Mouse (Mus musculus): ENCODE results near the gene Ss18l1.

Gene Ss18l1

DNA sequence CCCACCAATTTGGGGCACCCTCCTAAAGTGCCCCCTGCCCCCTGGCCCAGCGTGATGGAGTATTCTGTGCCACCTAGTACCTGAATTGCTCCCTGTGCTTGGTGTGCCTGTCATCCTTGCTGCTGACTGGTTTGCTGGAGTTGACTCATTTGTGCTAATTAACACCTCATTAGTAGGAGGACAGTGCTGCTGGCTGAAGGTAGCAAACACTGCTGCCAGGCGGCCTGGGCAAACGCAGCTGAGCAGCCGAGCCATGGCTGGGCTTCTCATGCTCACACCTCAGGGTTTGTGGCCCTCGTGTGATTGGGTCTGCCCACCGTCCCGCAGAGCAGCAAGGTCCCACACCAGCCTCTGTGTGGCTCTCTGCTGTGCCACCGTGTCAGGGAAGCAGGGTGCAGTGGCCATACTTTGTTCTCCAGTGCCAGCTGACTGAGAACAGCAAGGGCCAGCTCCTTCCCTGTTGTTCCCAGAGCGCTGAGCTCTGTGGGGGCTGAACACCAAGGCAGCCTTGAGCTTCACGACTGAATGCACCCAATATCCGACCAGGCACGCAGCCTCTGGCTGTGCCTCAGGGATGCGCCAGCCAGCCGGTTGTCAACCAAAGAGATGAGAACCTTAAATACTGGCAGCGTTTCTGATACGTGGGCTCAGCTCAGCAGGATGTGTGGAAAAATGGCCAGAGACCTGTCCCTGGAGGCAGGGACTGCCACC, 43.8 kb downstream of the Ss18l1 start:
- no peak for DNase-seq (ENCODE audit: low spot score)

- no peak for DNase-seq (ENCODE audit: low spot score)
These were observed 44.3 kb downstream of the Ss18l1 start for GRCm38 (mm10) chr2:180086637-180087027.

- DNase-seq (ENCODE audit: low spot score) = no peak
These were observed 45.2 kb downstream of the Ss18l1 start for GRCm38 (mm10) chr2:180087472-180087871.

GRCm38 (mm10) chr2:180090285-180090684, 48.0 kb downstream of the Ss18l1 start:
- no peak for DNase-seq (ENCODE audit: low spot score)

DNA sequence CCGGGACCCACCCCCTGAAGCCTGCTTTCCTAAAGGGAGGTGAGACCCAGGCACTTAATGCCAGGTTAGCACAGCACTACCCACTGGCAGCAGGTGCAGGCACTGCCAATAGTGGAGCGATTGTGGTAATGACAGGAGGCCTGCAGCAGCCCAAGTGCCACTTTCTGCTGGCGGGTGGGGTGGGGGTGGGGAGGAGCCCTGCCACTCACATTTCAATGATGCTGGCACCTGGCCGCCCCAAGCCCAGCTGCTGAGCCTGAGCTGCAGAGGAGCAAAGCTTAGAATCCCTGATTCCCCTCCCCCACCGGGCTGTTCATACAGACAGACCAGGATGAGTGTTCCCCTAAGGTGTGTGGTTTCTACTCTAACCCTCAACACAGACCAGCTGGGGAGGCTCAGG, 53.4 kb downstream of the Ss18l1 start:
- no peak for DNase-seq (ENCODE audit: low spot score)

GRCm38 (mm10) chr2:180097585-180097984, 55.3 kb downstream of the Ss18l1 start:
- no peak for DNase-seq (ENCODE audit: low spot score)

GRCm38 (mm10) chr2:180098167-180098566, 55.9 kb downstream of the Ss18l1 start:
- no peak for DNase-seq (ENCODE audit: low spot score)

GRCm38 (mm10) chr2:180099529-180099928, 57.2 kb downstream of the Ss18l1 start:
- no peak for DNase-seq (ENCODE audit: low spot score)

- DNase-seq (ENCODE audit: low spot score) = no peak
These were observed 61.1 kb downstream of the Ss18l1 start for GRCm38 (mm10) chr2:180103151-180103977.

GRCm38 (mm10) chr2:180103978-180104658, 61.8 kb downstream of the Ss18l1 start, which contains the start of gene Hrh3:
TSS of gene Hrh3 (minus strand) at chr2:180104488.
- no peak for DNase-seq (ENCODE audit: low spot score)

GRCm38 (mm10) chr2:180104659-180105377, 62.5 kb downstream of the Ss18l1 start:
- DNase-seq (ENCODE audit: low spot score) = no peak

GRCm38 (mm10) chr2:180105441-180106190, 63.3 kb downstream of the Ss18l1 start:
- no peak for DNase-seq (ENCODE audit: low spot score)

DNA sequence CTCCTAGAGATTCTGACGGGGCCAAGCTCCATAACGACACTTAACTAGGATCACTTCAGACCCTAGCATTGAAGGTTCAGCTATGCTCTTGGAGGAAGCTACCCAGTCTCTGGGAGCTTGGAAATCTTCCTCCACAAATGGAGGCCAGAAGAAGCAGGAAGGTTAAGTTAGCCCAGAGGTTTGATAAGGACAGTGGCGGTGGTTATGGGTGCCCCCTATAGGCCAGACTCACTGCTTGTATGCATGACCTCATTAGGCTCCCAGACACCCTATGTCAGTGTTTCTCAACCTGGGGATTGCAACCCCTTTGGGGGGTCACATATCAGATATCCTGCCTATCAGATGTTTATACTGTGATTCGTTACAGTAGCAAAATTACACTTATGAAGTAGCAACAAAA, 64.8 kb downstream of the Ss18l1 start:
- DNase-seq (ENCODE audit: low spot score) = no peak

DNA sequence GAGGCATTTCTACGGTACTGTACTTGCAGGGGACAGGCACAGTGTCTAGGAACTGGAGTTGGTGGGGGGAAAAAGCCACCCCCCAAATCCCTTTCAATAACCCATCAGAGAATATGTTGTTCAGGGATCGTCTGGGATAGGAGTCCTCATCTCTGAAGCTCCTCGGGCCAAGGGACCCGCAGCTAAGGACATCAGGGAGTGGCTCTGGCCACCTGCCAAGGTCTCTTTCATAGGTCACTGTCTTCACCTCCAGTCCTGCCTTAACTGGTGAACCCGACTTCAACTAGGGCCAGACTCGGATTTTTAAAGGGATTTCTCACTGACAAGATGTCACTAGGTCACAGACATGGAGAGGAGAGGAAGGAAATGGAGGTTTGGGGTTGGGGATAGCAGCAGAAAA, 66.0 kb downstream of the Ss18l1 start:
- no peak for DNase-seq (ENCODE audit: low spot score)

DNA sequence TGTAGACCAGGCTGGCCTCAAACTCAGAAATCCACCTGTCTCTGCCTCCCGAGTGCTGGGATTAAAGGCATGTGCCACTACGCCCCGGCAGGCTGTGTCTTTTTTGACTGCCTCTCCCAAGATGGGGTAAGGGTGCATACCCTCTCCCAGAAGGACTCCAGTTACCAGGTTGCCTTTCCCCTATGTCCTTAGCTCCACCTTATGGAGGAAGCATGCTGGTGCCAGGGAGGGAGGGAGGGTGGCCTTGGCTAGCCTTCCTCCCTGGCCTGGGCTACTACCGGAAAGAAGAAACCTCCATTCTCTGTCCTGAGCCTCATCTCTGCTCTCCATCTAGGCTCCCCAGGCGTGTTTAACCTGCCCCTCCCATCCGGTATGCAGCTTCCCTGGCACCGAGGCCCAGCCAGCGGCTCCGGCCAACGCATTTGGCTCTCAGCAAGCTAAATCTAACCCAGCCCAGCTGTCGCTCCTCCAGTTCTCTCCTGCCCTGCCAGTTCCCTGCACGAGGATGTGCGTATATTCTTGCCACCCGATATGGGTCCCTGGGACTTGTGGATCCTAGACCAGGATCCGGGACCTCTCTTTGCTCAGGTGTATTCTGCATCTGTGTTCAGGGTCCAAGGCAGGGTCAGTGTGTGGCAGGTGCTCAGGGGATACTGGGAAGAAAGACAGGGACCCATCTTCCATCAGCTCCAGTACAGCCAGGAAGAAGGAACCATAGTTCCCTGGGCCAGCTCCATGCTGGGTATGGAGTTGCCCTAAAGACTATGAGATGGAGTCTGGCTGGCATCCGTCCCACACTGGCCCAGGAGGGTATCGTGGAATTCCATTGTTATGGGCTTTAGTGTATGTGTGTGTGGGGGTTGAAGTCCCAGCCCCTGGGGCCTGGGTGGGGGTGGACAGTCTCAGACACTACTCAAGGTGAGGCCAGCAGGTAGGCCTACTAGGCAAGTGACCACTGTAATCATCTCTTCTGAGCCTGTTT, 71.9 kb downstream of the Ss18l1 start:
- DNase-seq (ENCODE audit: low spot score) = no peak

DNA sequence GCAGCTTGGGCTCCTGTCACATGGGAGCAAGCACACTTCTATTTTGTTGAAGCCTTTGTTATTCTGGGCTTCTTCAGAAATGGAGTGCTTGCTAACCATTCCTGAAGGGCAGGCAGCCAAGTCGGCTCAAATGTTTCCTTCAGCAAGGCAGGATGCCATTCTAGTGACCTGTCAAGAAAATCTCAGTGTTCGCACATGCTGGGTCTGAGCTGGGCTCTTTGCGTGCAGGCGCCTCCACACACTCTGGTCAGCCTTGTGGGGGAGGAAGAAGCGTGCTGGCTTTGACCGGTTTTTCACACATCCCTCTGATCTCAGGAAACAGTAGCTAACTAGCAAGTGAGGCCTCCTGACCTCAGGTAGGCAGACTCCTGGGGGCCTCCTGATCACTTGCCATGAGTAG, 73.0 kb downstream of the Ss18l1 start:
- DNase-seq (ENCODE audit: low spot score) = no peak

DNA sequence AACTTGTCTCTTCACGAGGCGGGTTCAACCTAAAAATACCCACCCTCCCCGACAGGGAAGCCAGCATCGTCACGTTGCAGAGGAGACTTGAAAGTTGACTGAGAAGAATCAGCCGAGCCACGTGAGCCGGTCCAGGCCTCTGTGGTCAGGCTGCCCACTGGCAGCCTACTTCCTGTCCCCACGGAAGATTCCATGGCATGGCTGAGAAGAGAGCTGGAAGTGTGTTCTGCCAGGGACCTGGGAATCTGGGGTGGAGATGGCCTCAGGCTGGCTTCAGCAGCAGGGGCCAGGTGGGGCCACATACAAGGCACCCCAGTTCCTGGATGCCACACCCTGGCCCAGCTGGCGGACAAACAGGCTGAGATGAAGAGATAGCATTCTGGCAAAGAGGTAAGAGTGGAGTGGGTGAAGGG, 73.8 kb downstream of the Ss18l1 start:
- no peak for DNase-seq (ENCODE audit: low spot score)

DNA sequence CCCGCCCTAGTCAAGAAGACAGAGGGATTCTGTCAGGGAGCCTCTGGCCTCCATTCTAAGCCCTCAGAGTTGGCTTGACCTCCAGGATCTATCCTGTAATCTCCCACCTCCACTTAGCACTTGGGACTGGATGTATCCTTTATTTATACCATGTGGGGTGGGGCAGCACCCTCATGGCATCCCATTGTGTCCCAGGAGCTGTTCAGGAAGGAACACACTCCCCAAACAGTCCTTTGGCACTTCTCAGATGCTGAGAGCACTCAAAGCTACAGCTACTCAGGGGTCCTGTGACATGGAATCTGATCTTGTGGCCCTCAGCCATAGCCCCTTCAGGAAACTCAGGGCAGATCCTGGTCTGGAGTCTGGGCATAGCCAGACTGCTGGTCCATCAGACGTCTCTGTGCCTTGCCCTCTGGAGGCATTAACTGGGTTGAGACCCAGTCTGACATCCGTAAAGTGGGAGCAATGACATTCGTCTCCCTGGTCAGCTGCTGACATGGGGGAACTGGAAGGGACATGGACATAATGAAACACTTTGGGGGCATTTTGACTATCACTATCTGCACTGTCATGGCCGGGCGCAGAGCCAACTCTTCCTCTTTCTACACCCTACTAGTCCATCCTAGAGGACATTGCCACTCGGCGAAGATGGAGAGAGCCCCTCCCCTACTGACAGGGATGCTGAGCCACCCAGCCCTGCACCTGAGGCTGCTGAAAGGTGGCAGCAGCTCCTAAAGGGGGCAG, 74.6 kb downstream of the Ss18l1 start:
- no peak for DNase-seq (ENCODE audit: low spot score)

GRCm38 (mm10) chr2:180117485-180118194, 75.3 kb downstream of the Ss18l1 start:
- DNase-seq (ENCODE audit: low spot score) = no peak

Measured in urinary bladder, postnatal 10 days (tissue).